Mouse (Mus musculus) lung, postnatal 4 days (tissue): ENCODE measurements around the gene Glis1.

Source experiments
- DNase-seq, 2 experiments: peaks; one replicate each; pipeline ENCODE4 v3.0.0; 2021

Glis1 gene

GRCm38 (mm10) chr4:107434356-107435237 lies at the start of gene Glis1:
Gene Glis1 (plus strand): TSS chr4:107434591.
- DNase-seq: peak; percentile 77 to 90

- no peak for DNase-seq
Measured at GRCm38 (mm10) chr4:107387038-107387437, 47.4 kb upstream of the Glis1 start.

- no peak for DNase-seq
Measured at GRCm38 (mm10) chr4:107387465-107387864, 46.9 kb upstream of the Glis1 start.

DNA sequence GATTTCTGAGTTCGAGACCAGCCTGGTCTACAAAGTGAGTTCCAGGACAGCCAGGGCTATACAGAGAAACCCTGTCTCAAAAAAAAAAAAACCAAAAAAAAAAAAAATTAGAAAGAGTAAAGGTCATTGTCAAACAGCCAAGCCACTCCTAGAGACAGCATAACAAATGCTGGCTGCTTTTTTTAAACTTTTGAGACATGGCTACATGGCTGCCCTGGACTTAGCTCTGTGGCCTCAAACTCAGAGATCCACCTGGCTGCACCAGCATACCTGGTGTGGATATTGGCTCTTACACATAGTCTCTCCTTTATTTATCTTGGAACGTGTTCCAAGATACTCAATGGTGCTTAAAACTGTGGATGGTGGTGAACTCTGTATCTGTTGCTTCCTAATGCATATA lies 46.1 kb upstream of the Glis1 start:
- DNase-seq: no peak

DNA sequence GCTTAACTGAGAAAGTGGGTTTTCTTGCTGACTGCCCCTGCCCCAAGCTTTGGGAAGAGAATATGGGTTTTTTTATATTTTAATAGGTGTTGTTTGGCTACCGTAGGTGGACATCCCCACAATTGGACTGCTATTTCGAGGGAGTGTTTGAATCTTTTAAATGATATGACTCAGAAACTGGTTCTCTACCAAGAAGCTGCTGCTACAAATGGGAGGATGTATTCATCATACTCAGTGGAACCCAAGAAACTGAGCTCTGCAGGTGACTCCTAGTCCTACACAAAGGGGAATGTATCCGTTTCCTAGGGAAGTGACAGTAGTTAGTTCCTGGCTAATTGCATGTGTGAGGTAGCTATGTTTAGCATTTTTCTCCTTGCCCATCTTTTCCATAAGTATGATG lies 45.0 kb upstream of the Glis1 start:
- DNase-seq: no peak

DNA sequence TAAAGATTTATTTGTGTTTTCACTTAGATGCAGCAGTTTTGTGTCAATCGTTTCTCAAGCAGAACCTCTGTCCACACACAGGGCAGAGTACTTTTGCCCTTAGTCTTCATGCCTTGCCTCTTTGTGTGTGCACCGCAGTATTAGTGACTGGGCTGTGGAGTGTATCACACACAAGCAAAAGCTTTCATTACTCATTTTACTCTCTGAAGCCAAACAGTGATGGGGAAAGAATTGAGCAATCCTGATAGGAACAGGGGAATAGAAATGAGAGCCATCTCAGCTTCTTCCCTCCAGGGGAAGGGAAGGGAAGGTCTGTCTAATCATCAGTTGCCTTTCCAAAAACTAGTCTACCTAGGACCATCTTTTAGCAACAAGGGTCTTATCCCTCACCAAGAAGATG lies 40.6 kb upstream of the Glis1 start:
- DNase-seq: no peak

GRCm38 (mm10) chr4:107420202-107420601 lies 14.2 kb upstream of the Glis1 start:
- no peak for DNase-seq

DNA sequence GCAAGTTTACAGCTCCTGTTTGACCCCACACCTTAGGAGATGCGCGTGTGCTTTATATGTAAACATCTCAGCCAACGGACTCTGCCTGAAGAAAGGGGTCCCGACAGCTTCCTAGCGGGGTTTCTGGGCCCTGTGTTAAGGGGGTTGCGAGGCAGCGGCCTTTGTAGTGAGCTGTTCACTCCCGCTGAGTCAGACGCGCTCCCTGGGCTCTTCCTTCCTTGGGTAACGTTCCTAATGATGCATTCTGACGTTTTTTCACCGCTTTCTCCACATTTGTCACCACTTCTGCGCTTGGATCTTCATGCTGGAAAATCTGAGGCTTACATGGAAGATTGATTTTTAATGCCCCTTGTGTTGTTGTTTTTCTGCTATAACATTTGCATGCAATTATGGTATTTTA lies 12.7 kb upstream of the Glis1 start:
- no peak for DNase-seq

DNA sequence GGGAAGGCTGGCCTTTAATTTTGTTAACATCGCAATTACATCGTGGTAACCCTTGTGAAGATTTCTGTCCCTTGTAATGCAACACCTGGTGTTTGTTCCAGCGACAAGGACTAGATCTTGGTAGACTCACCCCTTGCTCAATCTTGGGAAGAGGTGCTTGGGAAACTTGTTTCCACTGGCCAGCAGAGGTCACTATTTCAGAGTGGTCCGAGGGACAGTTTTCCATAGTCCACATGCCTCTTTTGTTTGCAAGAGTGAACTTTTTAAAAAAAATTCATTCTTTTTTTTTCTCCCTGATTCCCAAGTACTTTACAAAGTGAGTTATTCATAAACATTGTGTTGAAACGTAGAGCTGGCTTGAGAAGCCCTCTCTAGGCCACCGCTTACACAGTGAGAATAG lies 12.2 kb upstream of the Glis1 start:
- DNase-seq: peak in 1 of 2 experiments; percentile 55

- DNase-seq: no peak
Measured at GRCm38 (mm10) chr4:107425616-107426015, 8.8 kb upstream of the Glis1 start.

DNA sequence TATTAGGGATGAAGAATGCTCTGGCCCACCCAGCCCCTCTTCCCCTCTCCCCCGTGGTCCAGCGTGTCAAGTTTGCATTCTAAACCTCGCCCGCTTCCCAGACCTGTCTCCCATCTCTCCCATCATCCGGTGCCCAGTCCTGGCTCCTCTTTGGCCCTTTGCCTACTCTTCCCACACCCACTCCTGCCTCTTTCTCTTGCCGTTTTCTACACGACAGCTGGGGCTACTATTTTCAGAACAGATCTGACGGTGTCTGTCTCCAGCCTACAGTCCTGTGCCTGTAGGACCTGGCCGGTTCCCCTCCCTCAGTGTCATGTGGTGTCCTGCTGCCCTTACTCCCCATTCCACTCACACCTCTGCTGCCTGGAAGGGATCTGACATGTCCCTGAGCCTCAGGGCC lies 7.8 kb upstream of the Glis1 start:
- DNase-seq: no peak

DNA sequence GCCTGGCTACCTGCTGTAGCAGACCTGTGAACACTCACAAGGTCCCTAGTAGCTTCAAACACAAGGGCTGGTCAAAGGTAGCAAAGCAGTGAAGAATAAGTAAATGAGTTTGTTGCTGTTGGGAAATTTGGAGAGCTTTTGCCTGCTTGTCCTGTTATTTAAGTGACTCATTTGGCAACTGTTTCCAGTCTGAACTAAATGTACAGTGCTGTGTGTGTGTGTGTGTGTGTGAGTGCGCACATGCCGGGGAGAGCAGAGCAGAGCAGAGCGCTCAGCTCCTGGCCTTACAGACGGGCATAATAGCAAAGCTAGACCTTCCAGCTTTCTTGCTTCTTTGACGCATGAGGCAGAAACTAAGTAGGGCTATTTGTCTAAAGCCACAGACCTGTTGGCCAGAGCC lies 1.7 kb upstream of the Glis1 start:
- DNase-seq: no peak

- no peak for DNase-seq
Measured at GRCm38 (mm10) chr4:107433998-107434355, 414 bp upstream of the Glis1 start.

DNA sequence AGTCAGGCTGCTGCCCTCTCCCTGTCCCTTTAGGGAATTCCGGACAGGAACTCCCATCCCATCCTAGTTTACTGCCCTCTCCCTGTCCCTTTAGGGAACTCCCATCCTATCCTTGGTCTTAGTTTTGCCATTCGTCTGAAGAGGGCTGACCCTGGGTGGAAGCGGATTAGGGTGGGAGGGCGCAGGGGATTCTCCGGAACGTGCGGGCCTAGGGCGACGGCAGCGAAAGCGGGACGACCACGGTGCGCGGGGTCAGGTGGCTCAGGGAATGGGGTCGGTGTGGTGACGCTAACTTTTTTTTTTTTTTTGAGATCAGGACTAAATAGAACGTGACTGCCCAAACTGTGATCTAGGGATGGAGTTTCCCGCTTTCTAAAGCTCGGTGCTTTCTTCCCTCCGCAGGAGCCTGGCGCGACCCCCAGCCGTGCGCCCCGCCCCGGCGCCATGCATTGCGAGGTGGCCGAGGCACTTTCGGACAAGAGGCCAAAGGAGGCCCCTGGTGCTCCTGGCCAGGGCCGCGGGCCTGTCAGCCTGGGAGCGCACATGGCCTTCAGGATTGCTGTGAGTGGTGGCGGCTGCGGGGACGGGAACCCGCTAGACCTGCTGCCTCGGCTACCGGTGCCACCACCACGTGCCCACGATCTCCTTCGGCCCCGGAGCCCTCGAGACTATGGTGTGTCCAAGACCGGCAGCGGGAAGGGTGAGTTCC lies 1.0 kb downstream of the Glis1 start:
- DNase-seq: no peak

GRCm38 (mm10) chr4:107436476-107436875 lies 2.1 kb downstream of the Glis1 start:
- DNase-seq: no peak

GRCm38 (mm10) chr4:107438741-107439140 lies 4.3 kb downstream of the Glis1 start:
- no peak for DNase-seq

DNA sequence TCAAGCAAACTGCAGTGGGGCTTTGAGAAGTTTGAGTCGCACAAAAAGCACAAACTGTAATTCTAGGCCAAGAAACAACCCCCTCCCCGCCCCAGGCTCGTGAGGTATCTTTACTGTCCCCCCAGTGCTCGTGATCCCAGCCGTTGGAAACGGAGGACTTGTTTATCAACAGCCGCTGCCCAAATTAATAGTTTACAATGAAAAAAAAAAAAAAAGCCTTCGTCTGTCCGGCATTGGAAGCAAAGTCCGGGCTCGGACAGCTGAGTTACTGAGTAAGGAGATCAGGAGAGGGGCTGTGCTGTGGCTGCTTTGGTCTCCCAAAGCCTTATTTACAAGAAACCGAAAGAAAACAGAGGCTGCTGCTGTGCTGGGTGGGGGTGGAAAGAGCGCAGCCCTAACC lies 5.9 kb downstream of the Glis1 start:
- DNase-seq: no peak

DNA sequence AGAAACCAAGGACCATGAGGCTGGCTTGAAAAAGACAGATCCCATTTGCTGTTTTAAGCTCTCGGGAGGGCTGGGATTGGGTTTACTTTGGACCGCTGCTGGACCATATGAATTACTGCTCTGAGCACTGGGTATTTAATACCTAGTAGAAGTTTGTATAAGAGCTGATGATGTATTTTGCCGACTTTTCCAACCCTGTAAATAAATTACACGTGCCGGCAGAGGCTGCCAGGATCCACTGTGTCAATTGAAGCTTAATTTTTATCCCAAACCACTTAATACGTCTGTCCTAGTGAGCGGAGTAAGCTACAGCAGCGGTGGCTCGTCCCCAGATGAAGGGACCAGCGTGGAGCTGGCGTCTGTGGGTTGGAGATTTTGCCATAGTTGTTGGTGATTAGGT lies 7.9 kb downstream of the Glis1 start:
- DNase-seq: no peak

DNA sequence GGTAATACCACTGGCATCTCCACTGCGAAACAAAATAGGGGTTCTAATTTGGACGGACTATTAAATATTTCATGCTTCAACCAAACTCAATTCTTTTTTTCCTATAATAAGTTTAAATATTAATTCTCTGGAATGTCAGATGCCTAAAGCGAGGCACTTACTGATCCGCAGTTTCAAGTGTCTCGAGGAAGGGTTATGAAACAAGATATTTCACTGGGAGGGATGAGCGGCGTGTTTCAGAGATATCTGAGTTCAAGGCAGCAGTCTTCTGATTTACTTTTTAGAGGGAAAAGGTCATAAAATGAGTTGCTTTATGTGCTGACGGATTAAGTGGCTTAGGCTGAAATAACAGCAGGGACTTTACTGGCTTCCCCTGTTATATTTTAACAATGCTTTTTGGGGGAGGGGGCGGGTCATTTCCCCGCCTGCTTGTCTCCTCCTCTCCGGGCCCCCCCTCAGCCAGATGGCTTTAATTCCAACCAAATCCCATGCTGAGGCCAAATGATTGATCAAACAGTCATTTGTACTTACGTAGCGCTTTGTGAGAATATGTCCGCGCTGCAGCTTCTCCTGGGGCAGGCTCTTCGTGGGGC lies 8.6 kb downstream of the Glis1 start:
- DNase-seq: no peak

GRCm38 (mm10) chr4:107443621-107444020 lies 9.2 kb downstream of the Glis1 start:
- no peak for DNase-seq

DNA sequence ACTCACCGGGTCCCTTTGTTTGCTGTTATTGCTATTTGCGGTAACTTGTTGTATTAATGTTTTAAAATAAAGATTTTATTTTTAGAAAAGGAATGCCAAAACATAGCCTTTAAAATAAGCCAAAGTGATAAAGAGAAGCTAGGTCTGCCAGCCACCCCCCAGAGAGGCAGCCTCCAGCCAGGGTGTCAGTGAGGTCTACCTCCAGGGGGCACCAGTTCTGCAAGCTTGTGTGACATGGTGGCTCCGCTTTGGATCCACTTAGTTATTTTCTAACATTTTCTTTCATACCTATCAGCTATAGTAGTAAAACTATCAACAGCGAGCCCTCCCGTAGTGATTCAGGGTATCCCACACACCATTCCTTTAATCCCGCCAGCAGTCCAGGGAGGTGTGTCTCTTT lies 14.1 kb downstream of the Glis1 start:
- no peak for DNase-seq

DNA sequence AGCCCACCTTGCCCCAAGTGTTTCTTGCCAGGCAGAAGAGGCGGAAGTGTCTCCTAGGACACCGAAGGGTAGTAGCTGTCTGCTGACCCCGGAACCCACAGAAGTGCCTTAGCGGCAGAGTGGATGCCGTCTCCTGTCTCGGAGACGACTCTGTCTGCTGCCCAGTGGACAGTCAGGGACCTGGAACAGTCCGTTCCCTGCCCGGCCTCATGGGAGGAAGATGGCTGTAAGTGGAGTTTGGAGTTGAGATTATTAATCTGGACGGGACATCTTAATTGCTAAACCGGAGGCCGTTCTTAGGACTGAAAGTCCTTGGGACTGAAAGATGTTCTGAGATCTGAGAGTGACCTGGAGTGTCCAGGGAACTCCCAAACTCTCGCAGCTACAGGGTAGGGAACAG lies 15.1 kb downstream of the Glis1 start:
- no peak for DNase-seq

DNA sequence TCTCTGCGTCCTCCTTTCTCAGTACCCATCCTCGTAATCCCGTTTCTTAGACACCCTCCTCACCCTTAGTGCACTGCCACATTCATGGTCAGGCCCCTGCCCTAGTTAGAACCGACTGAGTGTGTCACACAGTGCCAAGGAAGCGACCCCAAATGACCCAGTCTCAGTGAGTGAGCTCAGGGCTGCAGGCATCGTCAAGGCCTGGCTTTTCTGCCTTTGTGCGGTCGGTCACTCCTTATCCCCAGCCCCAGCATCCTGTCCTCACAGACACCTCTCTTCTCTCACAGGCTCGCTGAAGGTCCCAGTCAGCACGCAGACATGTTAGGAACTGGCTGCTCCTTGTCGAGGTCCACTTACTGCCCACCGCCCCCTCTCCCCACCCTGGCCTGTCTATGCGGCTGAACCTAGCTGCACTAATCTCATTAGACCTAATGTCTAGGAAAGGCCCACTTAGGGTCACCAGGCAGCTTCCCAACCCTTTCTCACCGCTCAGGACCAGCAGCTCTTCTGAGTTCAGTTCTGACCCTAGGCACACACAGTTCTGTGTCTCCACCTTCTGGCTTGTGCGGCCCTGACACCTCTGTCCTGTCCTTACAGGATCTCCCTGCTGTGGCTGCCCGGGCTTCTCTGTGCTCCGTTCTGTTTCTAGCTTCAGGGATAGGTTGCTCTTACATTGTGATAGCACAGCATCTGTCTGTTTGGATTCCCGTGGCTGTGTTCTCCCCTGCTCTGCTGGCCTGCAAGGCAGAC lies 18.1 kb downstream of the Glis1 start:
- DNase-seq: no peak
